Mouse (Mus musculus) fat pad, adult 2 months (tissue): ENCODE data around the gene Cacna1g.

Experiments used
- DNase-seq: peaks from one replicate; pipeline ENCODE4 v3.0.0-alpha.2; 2011; ENCODE audit warnings: low read depth, low spot score; ENCODE audit errors: extremely low read depth

The Cacna1g gene

DNA sequence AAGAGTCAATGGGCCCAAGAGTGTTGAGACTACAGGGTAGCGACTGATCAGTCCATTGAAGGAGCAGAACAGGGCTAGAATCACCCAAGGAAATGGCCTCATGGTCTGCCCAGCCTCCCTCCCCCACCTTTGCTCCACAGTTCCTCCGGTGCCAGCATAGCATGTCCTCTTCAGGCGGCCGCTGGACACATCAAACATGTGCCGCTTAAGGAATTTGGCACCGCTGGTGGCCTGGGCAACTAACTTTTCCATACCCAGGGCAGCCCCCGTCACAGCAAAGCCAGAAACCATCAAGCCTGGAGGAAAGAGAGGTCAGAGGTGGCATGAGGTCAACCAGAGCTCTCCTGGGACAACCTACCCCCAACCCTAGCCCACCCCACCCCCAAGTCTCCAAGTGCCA lies 8.0 kb upstream of the Cacna1g start:
- no peak for DNase-seq

GRCm38 (mm10) chr11:94480382-94480781 lies 6.4 kb upstream of the Cacna1g start:
- no peak for DNase-seq

GRCm38 (mm10) chr11:94477651-94478050 lies 3.7 kb upstream of the Cacna1g start:
- DNase-seq = no peak

- DNase-seq = no peak
These were observed 1.7 kb upstream of the Cacna1g start for GRCm38 (mm10) chr11:94475722-94476121.

DNA sequence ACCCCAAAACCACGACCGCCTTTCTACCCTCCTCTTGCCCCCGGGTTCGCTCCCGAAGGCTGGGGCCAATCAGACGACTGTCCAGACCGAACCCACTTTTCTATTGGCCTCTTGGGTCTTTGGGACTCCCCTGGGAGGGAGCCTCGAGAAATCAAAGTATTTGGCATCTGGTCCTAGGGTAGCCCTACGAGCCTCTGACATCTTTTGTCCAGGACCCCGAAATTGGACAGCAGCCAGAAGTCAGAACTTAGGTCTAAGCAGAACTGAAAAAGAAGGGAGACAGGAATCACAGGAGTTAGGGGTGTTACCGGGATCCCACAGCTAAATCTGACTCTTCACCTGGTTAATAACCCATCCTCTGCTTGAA lies 529 bp upstream of the Cacna1g start:
- DNase-seq = no peak

DNA sequence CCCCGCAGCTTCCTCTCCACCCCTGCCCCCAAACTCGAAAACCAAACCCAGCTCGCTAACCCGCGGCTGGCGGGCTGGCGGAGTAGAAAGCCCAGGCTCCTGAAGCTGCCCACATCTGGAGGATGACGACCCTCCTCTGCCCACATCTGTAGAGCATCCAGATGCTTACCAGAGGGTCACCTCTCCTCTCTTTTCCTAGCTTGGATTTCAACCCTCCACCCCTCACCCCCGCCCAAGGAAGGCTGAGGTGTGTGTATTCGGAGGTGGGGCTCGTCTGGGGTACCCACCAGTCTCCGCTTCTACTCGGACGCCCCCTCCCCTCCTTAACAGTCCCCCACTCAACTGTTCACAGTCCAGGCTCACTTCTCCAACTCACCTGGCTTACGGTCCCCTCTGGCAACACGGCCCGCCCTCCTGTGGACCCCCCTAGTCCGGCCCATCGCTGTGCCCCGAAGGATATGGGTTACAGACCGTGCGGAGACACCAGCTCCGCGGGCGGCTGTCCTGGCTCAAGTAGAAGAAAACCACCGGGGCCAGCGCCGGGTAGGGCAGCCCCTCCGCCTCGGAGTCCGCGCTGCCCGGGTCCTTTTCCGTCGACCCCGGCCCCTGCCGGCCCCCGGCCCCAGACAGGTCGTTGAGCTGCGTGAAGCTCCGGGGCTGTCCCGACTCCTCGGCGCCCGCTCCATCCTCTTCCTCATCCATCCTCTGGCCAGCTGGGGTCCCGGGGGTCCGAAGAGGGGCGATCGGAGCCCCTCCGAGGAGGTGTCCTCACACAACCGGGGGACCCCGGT lies 887 bp downstream of the Cacna1g start:
- no peak for DNase-seq

DNA sequence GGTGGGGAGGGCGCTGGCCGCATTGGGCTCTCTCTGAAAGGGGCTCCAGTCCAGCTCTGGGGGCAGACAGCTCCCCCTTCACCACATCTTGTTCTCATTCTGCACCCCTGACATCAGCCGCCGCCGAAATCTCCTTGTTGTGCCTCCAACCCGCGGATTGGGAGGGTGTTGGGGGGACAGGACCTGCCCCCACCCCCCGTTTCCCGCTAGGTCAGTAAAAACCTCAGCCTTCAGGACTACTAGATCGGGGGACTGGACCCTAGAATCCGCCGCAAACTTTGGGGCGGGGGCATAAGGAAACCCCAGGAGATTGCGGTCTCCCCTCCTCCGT lies 1.4 kb downstream of the Cacna1g start:
- DNase-seq = no peak

GRCm38 (mm10) chr11:94471740-94472584 lies 2.0 kb downstream of the Cacna1g start:
- DNase-seq = no peak

- no peak for DNase-seq
These were observed 3.6 kb downstream of the Cacna1g start for GRCm38 (mm10) chr11:94470391-94470790.

DNA sequence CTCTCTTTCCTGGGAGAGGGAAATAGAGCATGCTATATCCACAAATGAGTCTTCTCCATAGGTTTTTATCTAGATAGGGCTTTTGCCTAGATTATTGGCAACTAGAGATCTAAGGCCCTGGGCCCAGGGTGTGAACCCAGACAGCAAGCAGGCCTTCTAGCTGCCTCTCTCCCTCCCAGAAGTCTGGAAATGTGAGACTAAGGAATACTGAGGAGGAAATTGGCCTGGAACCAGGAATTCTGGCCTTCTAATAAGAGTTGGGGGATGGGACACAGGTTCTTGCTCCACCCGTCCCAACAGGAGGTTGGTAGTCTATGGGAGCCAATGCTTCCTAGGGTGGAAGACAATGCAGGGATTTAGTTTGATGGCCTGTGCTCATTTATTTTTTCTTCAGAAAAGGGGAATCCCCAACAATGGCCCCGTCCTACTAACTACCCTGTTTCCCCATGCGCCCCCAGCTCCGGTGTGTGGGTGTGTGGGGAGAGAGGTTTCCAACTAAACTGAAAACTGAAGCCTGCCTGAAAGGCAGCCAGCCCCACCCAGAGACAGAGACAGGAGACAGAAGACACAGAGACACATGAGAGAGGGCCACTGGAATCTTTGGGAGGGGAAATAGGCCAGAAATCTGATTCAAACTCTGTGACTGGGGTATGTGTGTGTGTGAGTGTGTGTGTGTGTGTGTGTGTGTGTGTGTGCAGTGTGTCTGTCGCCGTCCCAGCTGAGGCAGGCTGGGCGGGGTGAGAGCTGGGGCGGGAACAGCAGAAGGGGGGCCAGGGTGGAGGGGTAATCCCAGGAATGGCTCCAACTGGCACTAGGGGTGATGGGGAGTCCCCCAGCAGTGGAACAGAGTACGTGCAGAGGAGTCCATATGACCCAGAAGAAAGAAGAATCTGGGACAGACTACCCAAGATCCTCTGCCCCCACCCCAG lies 4.6 kb downstream of the Cacna1g start:
- no peak for DNase-seq

- DNase-seq = no peak
These were observed 5.4 kb downstream of the Cacna1g start for GRCm38 (mm10) chr11:94468582-94469064.

- DNase-seq = no peak
These were observed 7.6 kb downstream of the Cacna1g start for GRCm38 (mm10) chr11:94466333-94466855.

DNA sequence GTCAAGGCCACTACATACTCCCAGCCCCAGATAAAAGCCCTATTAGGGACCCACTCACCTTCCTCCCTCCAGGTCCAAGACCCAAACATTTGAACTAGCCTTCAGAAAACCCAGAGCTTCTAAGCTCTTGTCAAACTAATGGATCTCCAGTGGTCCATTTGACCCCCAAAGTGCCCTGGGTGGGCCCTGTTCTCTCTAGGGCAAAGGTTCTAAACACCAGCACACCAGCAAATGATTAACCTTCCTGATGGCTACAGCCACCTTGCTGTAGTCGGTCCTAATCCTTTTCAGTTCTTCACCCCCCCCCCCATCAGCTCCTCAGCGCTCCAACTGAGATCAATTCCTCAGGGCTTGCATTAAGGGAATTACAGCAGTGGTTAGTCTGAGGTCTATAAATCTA lies 9.8 kb downstream of the Cacna1g start:
- DNase-seq = no peak

DNA sequence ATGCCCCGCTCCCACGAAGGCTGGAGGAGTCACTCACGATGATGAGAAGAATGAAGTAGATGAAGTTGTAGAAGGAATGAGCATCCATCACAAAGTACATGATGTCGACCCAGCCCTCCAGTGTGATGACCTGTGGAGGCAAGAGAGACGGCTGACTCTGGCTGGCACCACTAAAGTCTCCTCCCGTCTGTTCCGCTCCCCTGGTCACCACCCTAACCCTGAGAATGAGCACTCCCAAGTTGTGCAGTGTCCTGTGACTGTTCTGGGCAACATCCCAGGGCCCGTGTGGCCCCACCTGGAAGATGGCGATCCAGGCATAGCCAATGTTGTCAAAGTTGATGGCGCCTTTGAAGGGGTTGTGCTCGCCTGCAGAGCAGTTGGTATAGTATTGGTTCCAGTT lies 12.1 kb downstream of the Cacna1g start:
- DNase-seq = no peak

- DNase-seq = no peak
These were observed 17.0 kb downstream of the Cacna1g start for GRCm38 (mm10) chr11:94457001-94457400.

GRCm38 (mm10) chr11:94456347-94456746 lies 17.7 kb downstream of the Cacna1g start:
- no peak for DNase-seq

DNA sequence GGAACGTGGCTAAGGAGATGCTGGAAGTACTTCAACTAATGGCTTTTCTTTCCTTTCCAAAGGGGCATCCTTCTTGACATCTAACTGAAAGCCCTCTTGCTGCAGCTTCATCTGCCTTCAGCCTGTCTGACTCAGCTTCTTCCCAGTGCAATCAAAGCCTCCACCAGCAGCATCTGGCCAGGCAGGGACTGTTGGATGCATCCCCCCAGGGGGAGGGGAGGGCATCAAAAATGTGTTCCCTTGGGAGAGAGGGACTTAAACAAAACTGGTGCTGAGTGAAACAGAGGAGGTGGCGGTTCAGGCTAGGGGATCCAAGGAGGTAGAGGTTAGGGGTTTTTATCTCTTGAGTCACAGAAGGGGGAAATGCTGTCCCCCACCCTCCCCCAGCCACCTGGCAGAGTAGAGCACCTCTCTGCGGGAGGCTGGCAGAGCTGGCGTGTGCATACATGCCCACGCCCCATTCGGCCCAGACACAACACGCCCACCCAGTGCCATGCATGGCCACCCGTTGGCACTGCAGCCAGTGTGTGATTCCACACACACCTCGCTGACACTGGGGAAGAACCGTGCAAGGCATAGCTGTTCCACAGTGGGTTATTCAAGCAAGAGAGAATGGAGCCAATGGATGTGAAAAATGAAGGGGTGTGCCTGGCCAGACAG lies 18.7 kb downstream of the Cacna1g start:
- DNase-seq = no peak

- no peak for DNase-seq
These were observed 19.2 kb downstream of the Cacna1g start for GRCm38 (mm10) chr11:94454756-94455155.

DNA sequence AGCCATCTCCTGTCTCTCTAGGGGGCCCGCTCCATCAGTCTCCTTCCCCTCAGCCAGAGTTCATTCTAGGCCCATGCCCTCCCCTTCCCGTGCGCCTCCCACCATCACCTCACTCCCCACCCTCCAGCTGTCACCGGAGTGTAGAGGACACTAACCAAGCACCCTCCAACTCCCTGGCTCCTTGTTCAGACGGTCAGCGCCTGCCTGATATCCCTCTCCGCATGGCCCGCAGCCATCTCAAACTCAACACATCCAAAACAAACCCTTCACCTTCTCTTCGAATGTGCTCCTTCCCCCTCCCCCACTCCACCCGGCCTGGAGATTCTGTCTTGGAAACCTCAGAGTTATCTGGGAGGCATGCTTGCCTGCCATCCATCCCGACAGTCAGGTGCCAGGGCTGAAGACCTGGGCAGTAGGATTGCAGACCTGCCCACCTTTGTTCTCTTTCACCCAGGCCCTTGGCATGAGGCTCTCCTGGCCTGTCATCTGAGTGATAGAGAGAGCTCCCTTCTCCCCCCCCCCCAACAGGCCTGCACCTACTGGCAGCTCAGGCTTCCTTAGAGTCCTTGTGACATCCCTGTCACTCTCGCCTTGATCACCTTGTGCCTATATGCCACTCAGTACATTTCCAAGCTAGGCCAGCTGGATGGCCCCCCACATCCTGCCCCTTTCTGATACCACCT lies 22.8 kb downstream of the Cacna1g start:
- no peak for DNase-seq

- no peak for DNase-seq
These were observed 24.1 kb downstream of the Cacna1g start for GRCm38 (mm10) chr11:94449886-94450285.
